Mouse (Mus musculus) right cerebral cortex, postnatal 10 days (tissue): ENCODE data around the gene Pkd1l3.

ENCODE experiments used
- DNase-seq, 2 experiments: peaks; one replicate each; pipeline ENCODE4 v3.0.0; 2021; ENCODE audit warnings: low spot score in 2 of 2

The Pkd1l3 gene

GRCm38 (mm10) chr8:109628638-109629037 lies 14.3 kb downstream of the Pkd1l3 start:
- DNase-seq: peak in 1 of 2 experiments; percentile 42

DNA sequence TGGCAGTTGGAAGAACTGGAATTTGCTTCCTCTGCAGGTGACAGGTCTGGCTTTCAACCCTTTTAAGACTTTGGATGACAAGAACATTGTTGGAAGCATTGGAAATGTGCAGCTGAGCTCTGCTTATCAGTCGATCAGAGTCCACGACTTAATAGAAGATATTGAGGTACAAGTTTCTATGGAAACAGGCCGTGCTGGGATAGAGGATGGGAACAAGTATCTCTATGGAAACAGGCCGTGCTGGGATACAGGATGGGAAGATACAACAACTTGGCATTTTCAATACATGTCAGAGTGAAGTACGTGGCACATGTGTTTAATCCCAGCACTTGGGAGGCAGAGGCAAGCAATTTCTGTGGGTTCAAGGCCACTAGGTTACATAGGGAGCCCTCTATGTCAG lies 18.2 kb downstream of the Pkd1l3 start:
- DNase-seq: peak in 1 of 2 experiments; percentile 39

DNA sequence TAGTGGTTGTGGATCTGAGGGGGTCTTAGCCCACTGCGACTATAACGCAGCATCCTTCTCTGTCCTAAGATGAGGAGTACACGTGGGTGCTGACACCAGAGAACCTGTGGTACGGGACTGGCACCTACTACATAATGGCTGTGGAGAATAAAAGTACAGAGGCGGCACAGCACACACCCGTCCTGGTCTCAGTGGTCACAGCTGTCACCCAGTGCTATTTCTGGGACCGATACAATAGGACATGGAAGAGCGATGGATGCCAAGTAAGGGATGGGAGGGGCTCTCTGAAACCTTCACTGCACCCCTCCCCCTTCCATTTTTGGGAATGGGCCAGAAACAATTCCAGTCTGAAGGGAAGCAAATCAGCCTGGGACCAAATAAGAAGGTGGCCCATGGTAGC lies 20.8 kb downstream of the Pkd1l3 start:
- no peak for DNase-seq

DNA sequence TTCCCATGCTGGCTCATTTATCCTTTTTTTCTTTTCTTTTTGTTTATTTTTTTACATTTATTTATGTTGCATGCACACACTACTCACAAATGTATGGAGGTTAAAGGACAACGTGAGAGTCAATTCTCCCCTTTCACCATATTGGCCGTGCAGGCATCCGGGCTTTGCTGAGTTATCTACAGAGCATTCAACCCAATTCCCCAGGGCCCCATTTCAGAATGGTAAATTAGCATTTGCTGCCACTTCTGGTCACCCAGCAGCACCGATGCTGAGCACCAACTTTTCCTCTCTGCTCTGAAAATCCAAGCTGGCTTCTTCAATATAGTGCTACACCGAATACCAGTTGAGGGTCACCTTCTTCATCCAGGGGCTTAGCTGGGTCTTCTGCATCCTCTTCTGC lies 24.5 kb downstream of the Pkd1l3 start:
- DNase-seq: no peak

- DNase-seq: no peak
Observed at GRCm38 (mm10) chr8:109640410-109640809, 26.1 kb downstream of the Pkd1l3 start.

DNA sequence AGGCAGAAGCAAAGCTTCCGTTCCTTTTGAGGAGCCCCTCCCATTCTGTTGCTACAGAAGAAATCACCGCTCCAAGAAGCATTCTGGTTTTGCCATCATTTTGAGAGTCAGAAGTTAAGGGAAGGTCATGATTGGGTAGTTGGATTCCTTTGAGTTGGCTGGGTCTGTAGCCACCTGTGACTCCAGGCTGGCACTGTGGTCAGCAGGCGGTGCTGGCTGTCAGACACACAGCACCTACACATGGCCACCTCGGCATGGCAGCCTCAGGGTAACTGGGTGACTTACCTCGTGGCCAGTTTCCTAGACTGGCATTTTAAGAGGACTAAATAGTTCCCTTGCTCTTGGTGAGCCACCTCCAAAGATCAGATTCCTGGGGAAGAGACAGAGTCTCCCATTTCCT lies 26.9 kb downstream of the Pkd1l3 start:
- no peak for DNase-seq

- peak in 1 of 2 experiments; percentile 44 for DNase-seq
Observed at GRCm38 (mm10) chr8:109647331-109647730, 33.0 kb downstream of the Pkd1l3 start.

DNA sequence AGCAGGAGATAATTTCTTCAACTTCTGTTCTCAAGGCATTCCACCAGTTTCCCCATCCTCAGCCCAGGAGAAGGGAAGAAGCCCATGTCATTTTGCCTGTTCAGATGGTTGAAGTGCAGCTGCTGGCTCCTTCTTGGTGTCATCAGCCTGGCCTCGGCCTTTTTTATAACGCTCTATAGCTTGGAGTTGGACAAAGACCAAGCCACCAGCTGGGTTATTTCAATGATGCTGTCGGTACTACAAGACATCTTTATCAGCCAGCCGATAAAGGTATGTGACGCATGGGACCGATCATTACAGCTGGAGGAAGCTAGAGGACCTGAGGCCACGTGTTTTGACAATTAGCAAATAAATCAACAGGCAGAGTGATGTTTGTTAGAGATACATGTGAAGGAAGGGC lies 34.2 kb downstream of the Pkd1l3 start:
- no peak for DNase-seq

- no peak for DNase-seq
Observed at GRCm38 (mm10) chr8:109650801-109651200, 36.5 kb downstream of the Pkd1l3 start.

- peak; percentile 43 to 49 for DNase-seq
Observed at GRCm38 (mm10) chr8:109656860-109657259, 42.5 kb downstream of the Pkd1l3 start.

DNA sequence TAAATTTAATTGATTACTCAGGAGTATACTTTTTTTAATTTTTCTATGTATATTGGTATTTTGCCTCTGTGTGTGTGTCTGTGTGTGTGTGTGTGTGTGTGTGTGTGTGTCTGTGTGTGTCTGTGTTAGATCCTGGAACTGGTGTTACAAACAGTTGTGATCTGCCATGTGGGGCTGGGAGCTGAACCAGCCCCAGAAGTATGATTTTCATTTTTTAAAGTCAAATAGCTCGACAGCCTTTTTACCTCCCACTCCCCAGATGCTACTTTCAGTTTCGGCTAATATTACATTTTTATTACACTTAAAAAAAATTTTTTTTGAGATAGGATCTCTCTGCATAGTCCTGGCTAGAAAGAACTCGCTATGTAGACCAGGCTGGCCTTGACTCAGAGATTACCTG lies 48.0 kb downstream of the Pkd1l3 start:
- DNase-seq: no peak

- DNase-seq: no peak
Observed at GRCm38 (mm10) chr8:109666616-109667015, 52.3 kb downstream of the Pkd1l3 start.

GRCm38 (mm10) chr8:109672656-109673055 lies 58.3 kb downstream of the Pkd1l3 start:
- DNase-seq: no peak

- DNase-seq: no peak
Observed at GRCm38 (mm10) chr8:109673596-109673995, 59.3 kb downstream of the Pkd1l3 start.

- DNase-seq: peak; percentile 63 to 64
Observed at GRCm38 (mm10) chr8:109675896-109676643, 61.8 kb downstream of the Pkd1l3 start.

GRCm38 (mm10) chr8:109681535-109681934 lies 67.2 kb downstream of the Pkd1l3 start:
- no peak for DNase-seq

GRCm38 (mm10) chr8:109682120-109682519 lies 67.8 kb downstream of the Pkd1l3 start:
- DNase-seq: no peak

DNA sequence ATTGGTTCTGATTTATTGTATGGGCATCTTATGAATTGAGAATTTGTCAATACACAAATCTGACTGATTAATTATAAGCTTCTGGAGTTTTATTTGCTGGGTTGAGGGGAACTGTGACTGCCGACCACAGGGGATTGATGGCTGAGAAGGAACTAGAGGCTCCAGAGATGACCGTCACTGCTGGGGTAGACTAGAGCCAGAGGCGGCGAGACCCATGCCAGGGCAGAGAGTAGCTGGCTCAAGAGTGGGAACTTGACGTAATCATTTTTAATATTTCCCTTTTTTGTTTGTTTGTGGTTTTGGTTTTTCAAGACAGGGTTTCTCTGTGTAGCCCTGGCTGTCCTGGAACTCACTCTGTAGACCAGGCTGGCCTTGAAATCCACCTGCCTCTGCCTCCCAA lies 72.9 kb downstream of the Pkd1l3 start:
- no peak for DNase-seq

- DNase-seq: no peak
Observed at GRCm38 (mm10) chr8:109691769-109692168, 77.5 kb downstream of the Pkd1l3 start.

GRCm38 (mm10) chr8:109692443-109693145 lies 78.3 kb downstream of the Pkd1l3 start:
- DNase-seq: no peak

GRCm38 (mm10) chr8:109693146-109693900 lies 79.0 kb downstream of the Pkd1l3 start, which contains the start of gene Ist1:
Ist1 (minus strand) TSS chr8:109693260.
- DNase-seq: peak; percentile 99

DNA sequence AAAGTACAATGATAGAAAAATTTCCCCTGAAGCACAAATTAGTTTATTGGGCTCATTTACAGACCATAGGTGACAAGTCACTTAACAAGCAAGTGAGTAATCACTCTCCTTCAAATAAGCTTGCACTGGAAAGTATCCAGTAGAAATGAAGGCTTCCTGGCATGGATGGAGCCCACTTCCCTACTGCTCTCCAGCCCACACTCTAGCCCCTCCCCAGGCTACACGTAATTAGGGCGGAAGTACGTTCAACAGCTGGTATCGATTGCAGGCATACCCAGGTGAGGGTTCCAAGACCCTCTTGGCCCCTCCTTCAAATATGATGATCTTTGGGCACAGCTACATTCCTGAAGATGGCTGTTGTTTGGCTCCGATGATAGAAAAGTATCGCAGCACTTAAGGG lies 79.8 kb downstream of the Pkd1l3 start:
- DNase-seq: no peak
